Mouse (Mus musculus) lung, postnatal 0 days (tissue): Measurements from ENCODE around the gene Rtl1.

Experiments
- CTCF ChIP-seq: IDR thresholded peaks from 2 replicates; pipeline ENCODE4 v1.5.1; 2016; ENCODE audit warnings: antibody characterized with exemption, mild to moderate bottlenecking
- EP300 ChIP-seq: IDR thresholded peaks from 2 replicates; pipeline ENCODE4 v1.6.1; 2016; ENCODE audit warnings: antibody characterized with exemption, mild to moderate bottlenecking, control low read depth

DNA sequence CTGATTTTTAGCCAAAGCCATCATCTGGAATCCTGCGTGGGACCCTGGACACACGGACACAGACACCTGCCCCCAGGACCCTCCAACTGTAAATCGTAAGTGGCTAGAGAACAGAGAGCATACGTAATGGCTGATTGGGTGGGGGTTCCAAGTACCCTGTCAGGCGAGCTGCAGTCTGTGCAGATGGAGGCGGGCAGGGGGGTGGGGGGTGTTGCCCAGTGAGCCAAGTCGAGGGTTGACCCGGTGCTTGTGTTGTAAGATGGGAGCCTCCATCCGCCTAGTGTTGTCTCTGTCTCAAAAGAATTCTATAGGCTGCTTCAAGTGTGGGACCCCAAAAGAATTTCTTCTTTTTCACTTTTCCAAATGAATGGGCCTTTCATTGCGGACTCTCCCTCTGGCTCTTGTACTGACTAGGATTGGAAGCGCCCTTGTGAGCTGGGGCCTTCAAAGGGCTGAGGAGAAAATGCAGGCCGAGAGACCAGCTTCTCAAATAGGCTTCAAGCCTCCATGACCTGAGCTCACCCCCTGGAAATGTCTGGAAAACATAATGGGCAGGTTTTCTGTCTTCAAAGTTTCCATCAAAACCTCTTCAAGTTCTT is 41.8 kb downstream of the Rtl1 start:
- TF ChIP-seq CTCF (no peak), EP300 (no peak)
